Mouse (Mus musculus): ENCODE results near the gene 2310079G19Rik. TPM values are rescaled to one million over a fixed set of nuclear protein-coding genes. Genes with fewer than 3 reads are reported as not detected.

Gene 2310079G19Rik
- total and polyA plus RNA-seq, 3 experiments, result not detected

DNA sequence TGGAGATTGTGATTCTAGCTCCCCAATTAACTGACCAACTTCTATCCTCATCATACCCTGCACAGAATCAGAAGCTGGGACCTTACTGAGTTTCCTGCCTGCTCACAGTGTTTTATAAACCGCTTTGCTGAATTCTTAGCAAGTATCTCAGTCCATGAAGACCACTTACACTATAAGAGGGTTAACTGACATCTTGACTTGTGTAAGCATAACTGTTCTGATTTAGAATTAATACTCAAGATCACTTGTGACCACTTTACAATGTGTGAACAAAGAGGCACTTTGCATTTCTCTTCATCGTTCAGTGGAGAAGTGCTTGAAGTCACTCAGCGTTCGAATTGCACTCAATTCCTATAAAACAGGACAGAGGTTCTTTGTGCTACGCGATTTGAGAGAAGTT lies 22.9 kb downstream of the 2310079G19Rik start:
- TF ChIP-seq CTCF (IDR thresholded peaks at IDR 0.05) (no peak), POLR2A (IDR thresholded peaks at IDR 0.05; ENCODE audit: insufficient read depth, low read depth, low read length) (no peak), EP300 (IDR thresholded peaks at IDR 0.05; ENCODE audit: insufficient read depth, low read depth, low read length) (no peak)
- Histone ChIP-seq H3K4me1 (ENCODE audit: control insufficient read depth, insufficient read depth, low read length) (no peaks in the 10 kb centered on the region), H3K27me3 (ENCODE audit: control insufficient read depth, insufficient read depth, low read length) (no peaks in the 10 kb centered on the region), H3K4me3 (no peak overlapping the region), H3K9ac (ENCODE audit: low read depth, low read length) (no peak overlapping the region), H3K36me3 (ENCODE audit: control insufficient read depth, insufficient read depth, low read length) (no peaks in the 10 kb centered on the region), H3K27ac (no peak overlapping the region), H3K79me2 (replicated peaks; ENCODE audit: control insufficient read depth, insufficient read depth, low read length) (no peaks in the 10 kb centered on the region)
- 87% methylated on average over 6 of the region's 6 CpGs for WGBS
- DNase-seq, result no peak
- intact Hi-C loops (cut with DNase I), result no loop called here

DNA sequence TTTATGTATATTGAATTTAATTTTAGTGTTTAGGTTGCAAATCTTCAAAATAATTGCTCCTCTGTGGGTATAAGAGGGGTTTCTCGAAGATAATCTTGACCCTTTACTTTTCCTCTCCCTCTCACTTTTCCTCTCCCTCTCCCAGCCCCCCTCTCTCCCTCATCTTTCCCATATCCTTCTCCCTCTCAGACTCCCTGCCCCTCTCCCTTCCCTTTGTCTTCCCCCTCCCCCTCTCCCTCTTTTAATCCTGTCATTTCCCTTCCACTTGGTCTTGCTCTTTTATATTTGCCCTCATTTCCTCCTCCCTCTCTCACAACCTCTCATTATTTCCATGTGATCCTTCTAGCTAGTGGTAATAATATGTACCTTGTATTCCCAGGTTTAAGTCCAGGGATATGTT lies 25.0 kb downstream of the 2310079G19Rik start:
- no peaks in the 10 kb centered on the region for H3K79me2 ChIP-seq (replicated peaks; ENCODE audit: control insufficient read depth, insufficient read depth, low read length)
- TF ChIP-seq CTCF (IDR thresholded peaks at IDR 0.05) (no peak), POLR2A (IDR thresholded peaks at IDR 0.05; ENCODE audit: insufficient read depth, low read depth, low read length) (no peak), EP300 (IDR thresholded peaks at IDR 0.05; ENCODE audit: insufficient read depth, low read depth, low read length) (no peak)
- H3K36me3 ChIP-seq (ENCODE audit: control insufficient read depth, insufficient read depth, low read length), result no peaks in the 10 kb centered on the region
- no peaks in the 10 kb centered on the region for H3K27me3 ChIP-seq (ENCODE audit: control insufficient read depth, insufficient read depth, low read length)
- DNase-seq, result no peak
- no peak overlapping the region for H3K27ac ChIP-seq
- intact Hi-C loops (cut with DNase I), result no loop called here
- no peak overlapping the region for H3K4me3 ChIP-seq
- no peak overlapping the region for H3K9ac ChIP-seq (ENCODE audit: low read depth, low read length)
- no peaks in the 10 kb centered on the region for H3K4me1 ChIP-seq (ENCODE audit: control insufficient read depth, insufficient read depth, low read length)
- 36% methylated on average over 1 of the region's 1 CpGs for WGBS

DNA sequence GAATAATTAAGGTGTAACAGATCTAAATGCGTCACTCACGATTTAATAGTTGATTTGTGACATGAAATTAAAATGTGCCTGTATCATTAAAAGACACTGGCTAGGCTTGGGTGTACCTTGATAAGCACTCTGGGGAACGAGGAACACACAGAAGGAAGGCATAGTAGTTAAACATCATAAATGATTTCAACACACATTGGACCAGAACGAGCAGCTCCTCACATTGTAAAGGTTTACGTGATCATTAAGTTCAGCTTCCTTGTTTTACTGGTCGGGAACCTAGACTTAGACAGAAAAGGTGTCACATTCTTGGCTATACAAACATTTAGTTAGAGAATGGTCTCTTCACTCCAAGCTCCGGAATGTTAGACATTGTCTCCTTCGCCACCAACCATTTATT lies 27.2 kb downstream of the 2310079G19Rik start:
- DNase-seq, result no peak
- TF ChIP-seq EP300 (IDR thresholded peaks at IDR 0.05; ENCODE audit: insufficient read depth, low read depth, low read length) (no peak), POLR2A (IDR thresholded peaks at IDR 0.05; ENCODE audit: insufficient read depth, low read depth, low read length) (no peak), CTCF (IDR thresholded peaks at IDR 0.05) (no peak)
- Histone ChIP-seq H3K36me3 (ENCODE audit: control insufficient read depth, insufficient read depth, low read length) (no peaks in the 10 kb centered on the region), H3K79me2 (replicated peaks; ENCODE audit: control insufficient read depth, insufficient read depth, low read length) (no peaks in the 10 kb centered on the region), H3K27ac (no peak overlapping the region), H3K4me1 (ENCODE audit: control insufficient read depth, insufficient read depth, low read length) (no peaks in the 10 kb centered on the region), H3K4me3 (no peak overlapping the region), H3K9ac (ENCODE audit: low read depth, low read length) (no peak overlapping the region), H3K27me3 (ENCODE audit: control insufficient read depth, insufficient read depth, low read length) (no peaks in the 10 kb centered on the region)
- WGBS, result 79% methylated on average over 8 of the region's 8 CpGs
- intact Hi-C loops (cut with DNase I), result no loop called here

DNA sequence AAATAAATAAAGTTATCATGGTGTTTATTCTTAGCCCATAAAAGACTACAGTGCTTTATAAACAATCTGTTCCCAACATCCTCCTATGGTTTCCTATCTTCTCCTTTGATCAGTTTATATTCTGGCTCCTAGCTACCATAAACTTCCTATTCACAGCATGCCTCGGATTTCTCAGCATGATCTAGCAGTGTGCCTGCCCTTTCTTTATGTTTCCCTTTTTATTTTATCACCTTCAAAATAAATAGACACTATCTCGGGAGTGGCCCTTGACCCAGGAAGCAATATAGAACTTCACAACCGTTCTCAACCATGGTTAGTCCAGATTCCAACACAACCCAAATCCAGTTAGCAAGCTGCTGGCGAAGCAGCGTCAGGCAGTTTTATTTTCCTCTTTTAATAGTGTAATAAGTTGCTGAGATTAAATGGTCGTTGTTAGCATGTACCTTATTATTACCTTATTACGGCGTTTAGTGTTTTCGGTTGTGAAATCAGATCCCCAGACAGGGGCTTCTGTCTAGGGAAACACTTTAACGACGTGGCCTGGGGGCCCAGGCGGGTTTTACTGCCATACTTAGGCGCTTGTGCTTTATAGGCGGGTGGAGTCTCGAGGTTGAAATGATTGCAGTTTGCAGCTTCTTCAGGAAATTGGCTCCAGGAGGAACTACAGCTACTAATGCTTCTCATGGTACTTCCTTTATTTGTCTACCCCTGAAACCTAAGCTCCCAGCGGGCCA lies 27.8 kb downstream of the 2310079G19Rik start:
- Histone ChIP-seq H3K36me3 (ENCODE audit: control insufficient read depth, insufficient read depth, low read length) (no peaks in the 10 kb centered on the region), H3K9ac (ENCODE audit: low read depth, low read length) (no peak overlapping the region), H3K27me3 (ENCODE audit: control insufficient read depth, insufficient read depth, low read length) (no peaks in the 10 kb centered on the region), H3K79me2 (replicated peaks; ENCODE audit: control insufficient read depth, insufficient read depth, low read length) (no peaks in the 10 kb centered on the region), H3K4me1 (ENCODE audit: control insufficient read depth, insufficient read depth, low read length) (no peaks in the 10 kb centered on the region), H3K4me3 (no peak overlapping the region), H3K27ac (no peak overlapping the region)
- DNase-seq, result no peak
- 61% methylated on average over 16 of the region's 16 CpGs for WGBS
- intact Hi-C loops (cut with DNase I), result no loop called here
- TF ChIP-seq EP300 (IDR thresholded peaks at IDR 0.05; ENCODE audit: insufficient read depth, low read depth, low read length), result no peak
- no peak for TF ChIP-seq CTCF (IDR thresholded peaks at IDR 0.05)
- no peak for TF ChIP-seq POLR2A (IDR thresholded peaks at IDR 0.05; ENCODE audit: insufficient read depth, low read depth, low read length)

DNA sequence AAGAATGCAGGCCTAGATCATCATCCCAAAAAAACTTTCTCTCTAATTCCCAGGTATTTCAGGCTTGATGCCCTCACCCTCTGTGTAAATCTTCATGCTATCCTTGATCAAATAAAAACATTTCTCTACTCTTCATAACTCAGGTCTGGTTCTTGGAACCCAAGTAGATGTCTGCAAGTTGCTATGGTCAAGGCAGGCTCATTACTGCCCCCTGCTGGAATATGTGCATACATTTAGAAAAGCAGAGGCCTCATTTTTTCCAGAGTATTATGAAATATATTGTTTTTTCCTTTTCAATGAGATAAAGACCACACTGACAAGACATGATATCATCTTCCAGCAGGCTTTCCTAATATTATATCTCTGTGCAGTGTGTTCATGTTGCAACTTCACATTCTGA lies 34.7 kb downstream of the 2310079G19Rik start:
- TF ChIP-seq POLR2A (IDR thresholded peaks at IDR 0.05; ENCODE audit: insufficient read depth, low read depth, low read length) (no peak), CTCF (IDR thresholded peaks at IDR 0.05) (peak; percentile 43)
- no peaks in the 10 kb centered on the region for H3K36me3 ChIP-seq (ENCODE audit: control insufficient read depth, insufficient read depth, low read length)
- H3K9ac ChIP-seq (ENCODE audit: low read depth, low read length), result no peak overlapping the region
- intact Hi-C loops (cut with DNase I), result no loop called here
- H3K4me3 ChIP-seq, result no peak overlapping the region
- H3K27me3 ChIP-seq (ENCODE audit: control insufficient read depth, insufficient read depth, low read length), result no peaks in the 10 kb centered on the region
- no peaks in the 10 kb centered on the region for H3K79me2 ChIP-seq (replicated peaks; ENCODE audit: control insufficient read depth, insufficient read depth, low read length)
- H3K4me1 ChIP-seq (ENCODE audit: control insufficient read depth, insufficient read depth, low read length), result no peaks in the 10 kb centered on the region
- DNase-seq, result no peak
- H3K27ac ChIP-seq, result no peak overlapping the region

DNA sequence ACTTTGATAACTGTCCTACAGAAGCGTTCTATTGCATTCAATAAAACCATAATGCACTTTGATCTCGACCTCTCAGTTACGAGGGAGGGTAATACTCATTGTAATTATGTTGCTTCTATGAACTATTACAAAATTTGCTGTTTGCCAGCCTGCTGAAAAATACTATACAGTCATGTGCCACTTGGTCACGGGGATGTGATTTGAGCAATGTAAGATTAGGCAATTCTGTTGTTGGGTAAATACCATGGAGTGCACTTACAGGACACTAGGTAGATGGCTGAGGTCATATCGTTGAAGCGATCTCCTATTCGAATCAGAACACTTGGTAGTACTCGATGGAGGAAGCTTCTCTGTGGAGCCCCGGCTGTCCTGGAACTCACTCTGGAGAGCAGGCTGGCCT lies 44.1 kb downstream of the 2310079G19Rik start:
- no peaks in the 10 kb centered on the region for H3K27me3 ChIP-seq (ENCODE audit: control insufficient read depth, insufficient read depth, low read length)
- H3K79me2 ChIP-seq (replicated peaks; ENCODE audit: control insufficient read depth, insufficient read depth, low read length), result no peaks in the 10 kb centered on the region
- WGBS, result 87% methylated on average over 9 of the region's 9 CpGs
- DNase-seq, result no peak
- no peak overlapping the region for H3K4me3 ChIP-seq
- no peaks in the 10 kb centered on the region for H3K36me3 ChIP-seq (ENCODE audit: control insufficient read depth, insufficient read depth, low read length)
- no peak overlapping the region for H3K9ac ChIP-seq (ENCODE audit: low read depth, low read length)
- TF ChIP-seq CTCF (IDR thresholded peaks at IDR 0.05) (no peak), POLR2A (IDR thresholded peaks at IDR 0.05; ENCODE audit: insufficient read depth, low read depth, low read length) (no peak), EP300 (IDR thresholded peaks at IDR 0.05; ENCODE audit: insufficient read depth, low read depth, low read length) (no peak)
- no peaks in the 10 kb centered on the region for H3K4me1 ChIP-seq (ENCODE audit: control insufficient read depth, insufficient read depth, low read length)
- H3K27ac ChIP-seq, result no peak overlapping the region
- intact Hi-C loops (cut with DNase I), result no loop called here

Other genes with a start within 250 kb of the 2310079G19Rik start
- gene Cldn17, start 120.7 kb downstream of the 2310079G19Rik start, total RNA-seq (2021), result not detected
- not detected in 2 replicates for gene Cldn17, start 120.7 kb downstream of the 2310079G19Rik start, polyA plus RNA-seq (2012; rRNA removed)
- not detected for gene Cldn8, start 64.5 kb downstream of the 2310079G19Rik start, total RNA-seq (2021)
- gene Cldn8, start 64.5 kb downstream of the 2310079G19Rik start, polyA plus RNA-seq (2012; rRNA removed), result 0.10 TPM in 1 of 2 replicates, not detected in the other
- not detected for gene Krtap24-1, start 15.4 kb downstream of the 2310079G19Rik start, total RNA-seq (2021)
- not detected in 2 replicates for gene Krtap24-1, start 15.4 kb downstream of the 2310079G19Rik start, polyA plus RNA-seq (2012; rRNA removed)
- gene Krtap26-1, start 20.1 kb upstream of the 2310079G19Rik start, total RNA-seq (2021), result not detected
- not detected in 2 replicates for gene Krtap26-1, start 20.1 kb upstream of the 2310079G19Rik start, polyA plus RNA-seq (2012; rRNA removed)
- gene Krtap27-1, start 44.0 kb upstream of the 2310079G19Rik start, total RNA-seq (2021), result not detected
- not detected in 2 replicates for gene Krtap27-1, start 44.0 kb upstream of the 2310079G19Rik start, polyA plus RNA-seq (2012; rRNA removed)
- not detected for gene 2310061N02Rik, start 80.3 kb upstream of the 2310079G19Rik start, total RNA-seq (2021)
- not detected in 2 replicates for gene 2310061N02Rik, start 80.3 kb upstream of the 2310079G19Rik start, polyA plus RNA-seq (2012; rRNA removed)
- not detected for gene Krtap13-1, start 101.2 kb upstream of the 2310079G19Rik start, total RNA-seq (2021)
- not detected in 2 replicates for gene Krtap13-1, start 101.2 kb upstream of the 2310079G19Rik start, polyA plus RNA-seq (2012; rRNA removed)
- not detected for gene Krtap13, start 124.0 kb upstream of the 2310079G19Rik start, total RNA-seq (2021)
- gene Krtap13, start 124.0 kb upstream of the 2310079G19Rik start, polyA plus RNA-seq (2012; rRNA removed), result not detected in 2 replicates
- gene 2310034C09Rik, start 131.2 kb upstream of the 2310079G19Rik start, total RNA-seq (2021), result not detected
- not detected in 2 replicates for gene 2310034C09Rik, start 131.2 kb upstream of the 2310079G19Rik start, polyA plus RNA-seq (2012; rRNA removed)
- gene 2310057N15Rik, start 146.5 kb upstream of the 2310079G19Rik start, total RNA-seq (2021), result not detected
- gene 2310057N15Rik, start 146.5 kb upstream of the 2310079G19Rik start, polyA plus RNA-seq (2012; rRNA removed), result not detected in 2 replicates
- gene Gm5965, start 150.2 kb upstream of the 2310079G19Rik start, total RNA-seq (2021), result not detected
- gene Gm5965, start 150.2 kb upstream of the 2310079G19Rik start, polyA plus RNA-seq (2012; rRNA removed), result not detected in 2 replicates
- gene Gm20741, start 184.6 kb upstream of the 2310079G19Rik start, total RNA-seq (2021), result not detected
- not detected in 2 replicates for gene Gm20741, start 184.6 kb upstream of the 2310079G19Rik start, polyA plus RNA-seq (2012; rRNA removed)
- gene Krtap15, start 192.5 kb upstream of the 2310079G19Rik start, total RNA-seq (2021), result not detected
- gene Krtap15, start 192.5 kb upstream of the 2310079G19Rik start, polyA plus RNA-seq (2012; rRNA removed), result not detected in 2 replicates
- gene Krtap14, start 198.5 kb upstream of the 2310079G19Rik start, total RNA-seq (2021), result not detected
- not detected in 2 replicates for gene Krtap14, start 198.5 kb upstream of the 2310079G19Rik start, polyA plus RNA-seq (2012; rRNA removed)
- not detected for gene Krtap19-1, start 241.7 kb upstream of the 2310079G19Rik start, total RNA-seq (2021)
- not detected in 2 replicates for gene Krtap19-1, start 241.7 kb upstream of the 2310079G19Rik start, polyA plus RNA-seq (2012; rRNA removed)
- gene Krtap19-2, start 246.6 kb upstream of the 2310079G19Rik start, total RNA-seq (2021), result not detected
- not detected in 2 replicates for gene Krtap19-2, start 246.6 kb upstream of the 2310079G19Rik start, polyA plus RNA-seq (2012; rRNA removed)